Mouse (Mus musculus): ENCODE measurements around the gene Tcf3. TPM values are rescaled to one million over a fixed set of nuclear protein-coding genes. Genes with fewer than 3 reads are reported as not detected.

Tcf3 gene
- polyA plus RNA-seq, 1 experiment from 2014 or later, result 54.0 TPM

DNA sequence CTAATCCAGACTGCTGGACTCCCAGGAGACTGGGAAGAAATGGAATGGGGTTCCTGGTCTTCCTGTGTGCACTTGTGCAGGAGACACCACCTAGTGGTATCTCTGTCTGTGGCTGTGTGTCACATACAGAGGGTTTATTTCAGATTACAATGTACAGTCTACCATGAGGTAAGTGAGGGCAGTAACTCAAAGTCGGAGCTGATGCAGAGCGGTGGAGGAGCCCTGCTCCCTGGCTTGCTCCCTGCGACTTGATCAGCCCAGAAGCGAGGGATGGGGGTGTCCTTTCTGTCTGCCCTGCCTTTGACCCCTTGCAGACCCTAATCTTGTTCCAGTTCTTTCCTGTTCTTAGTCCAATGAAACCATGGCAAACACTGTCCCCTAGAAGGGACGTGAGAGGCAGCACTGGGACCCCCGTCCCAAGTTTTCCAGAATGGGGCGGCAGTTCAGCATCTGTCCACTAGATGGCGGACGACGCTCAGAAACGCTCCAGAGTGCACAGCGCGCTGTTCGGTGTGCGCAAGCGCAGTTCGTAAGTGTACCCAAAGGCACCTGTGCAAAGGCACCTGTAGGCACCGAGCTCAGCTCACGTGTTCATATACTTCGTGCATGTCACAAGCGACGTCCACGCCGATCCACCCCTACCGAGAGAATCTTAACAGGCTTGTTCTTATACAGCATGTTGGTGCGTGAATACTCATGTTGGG, 12.6 kb upstream of the Tcf3 start:
- peaks cover 0 to 2% of the 10 kb centered on the region in 2 experiments; a peak in 1 of 4 replicates for H3K4me1 ChIP-seq (ENCODE audit: control insufficient read depth in 2 of 2, insufficient read depth in 2 of 2, low read length in 2 of 2)
- no peaks in the 10 kb centered on the region for H3K9me3 ChIP-seq (ENCODE audit: control insufficient read depth, low read length)
- no peak overlapping the region for H3K4me3 ChIP-seq (ENCODE audit: control insufficient read depth in 1 of 2, insufficient read depth in 1 of 2, low read depth in 1 of 2, low read length in 2 of 2)
- H3K36me3 ChIP-seq (ENCODE audit: control insufficient read depth, insufficient read depth, low read length), result no peaks in the 10 kb centered on the region
- no peak overlapping the region for H3K27ac ChIP-seq (replicated peaks in 1 of 2; ENCODE audit: control insufficient read depth in 1 of 2, insufficient read depth in 1 of 2, low read depth in 2 of 2, low read length in 2 of 2)
- no peak overlapping the region for H3K9ac ChIP-seq (ENCODE audit: low read length)
- no peak overlapping the region; the same call in 1 of the 2 replicates for H3K4me2 ChIP-seq (ENCODE audit: low read length)
- peaks cover 9% of the 10 kb centered on the region; the same call in 1 of the 2 replicates for H3K27me3 ChIP-seq (ENCODE audit: control insufficient read depth, insufficient read depth, low read length)
- ATAC-seq (ENCODE audit: insufficient number of reproducible peaks, insufficient read depth, low FRiP score, low read depth), result no peak
- WGBS, result 7% methylated on average over 26 of the region's 26 CpGs

DNA sequence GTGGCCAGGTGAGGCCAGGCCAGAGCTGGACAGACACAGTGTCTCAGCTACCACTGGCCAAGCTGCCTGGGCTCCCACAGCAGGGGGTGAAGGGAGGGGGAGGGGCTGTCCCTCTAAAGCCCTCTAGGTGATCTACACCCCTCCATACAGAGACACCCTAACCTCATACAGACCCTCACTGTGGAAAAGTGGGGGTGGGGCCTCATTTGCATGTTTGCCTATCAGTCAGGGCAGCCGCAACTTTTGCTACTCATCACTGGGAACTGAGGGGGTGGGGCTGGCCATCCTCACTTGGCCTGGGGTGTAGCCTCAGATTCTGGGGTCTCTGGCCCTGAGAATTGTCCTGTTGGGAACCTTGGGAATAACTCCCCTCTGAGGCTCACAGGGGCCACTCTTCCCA, 11.6 kb upstream of the Tcf3 start:
- Histone ChIP-seq H3K4me3 (ENCODE audit: control insufficient read depth in 1 of 2, insufficient read depth in 1 of 2, low read depth in 1 of 2, low read length in 2 of 2) (no peak overlapping the region), H3K9ac (ENCODE audit: low read length) (no peak overlapping the region), H3K4me2 (ENCODE audit: low read length) (no peak overlapping the region), H3K27ac (replicated peaks in 1 of 2; ENCODE audit: control insufficient read depth in 1 of 2, insufficient read depth in 1 of 2, low read depth in 2 of 2, low read length in 2 of 2) (no peak overlapping the region), H3K36me3 (ENCODE audit: control insufficient read depth, insufficient read depth, low read length) (no peaks in the 10 kb centered on the region), H3K4me1 (ENCODE audit: control insufficient read depth in 2 of 2, insufficient read depth in 2 of 2, low read length in 2 of 2) (peaks cover 0 to 2% of the 10 kb centered on the region in 2 experiments; a peak in 1 of 4 replicates), H3K9me3 (ENCODE audit: control insufficient read depth, low read length) (no peaks in the 10 kb centered on the region), H3K27me3 (ENCODE audit: control insufficient read depth, insufficient read depth, low read length) (0 out of 2 replicates have a peak, but pooled peaks cover 2% of the 10 kb centered on the region)
- 45% methylated on average over 1 of the region's 1 CpGs for WGBS
- ATAC-seq (ENCODE audit: insufficient number of reproducible peaks, insufficient read depth, low FRiP score, low read depth), result no peak

DNA sequence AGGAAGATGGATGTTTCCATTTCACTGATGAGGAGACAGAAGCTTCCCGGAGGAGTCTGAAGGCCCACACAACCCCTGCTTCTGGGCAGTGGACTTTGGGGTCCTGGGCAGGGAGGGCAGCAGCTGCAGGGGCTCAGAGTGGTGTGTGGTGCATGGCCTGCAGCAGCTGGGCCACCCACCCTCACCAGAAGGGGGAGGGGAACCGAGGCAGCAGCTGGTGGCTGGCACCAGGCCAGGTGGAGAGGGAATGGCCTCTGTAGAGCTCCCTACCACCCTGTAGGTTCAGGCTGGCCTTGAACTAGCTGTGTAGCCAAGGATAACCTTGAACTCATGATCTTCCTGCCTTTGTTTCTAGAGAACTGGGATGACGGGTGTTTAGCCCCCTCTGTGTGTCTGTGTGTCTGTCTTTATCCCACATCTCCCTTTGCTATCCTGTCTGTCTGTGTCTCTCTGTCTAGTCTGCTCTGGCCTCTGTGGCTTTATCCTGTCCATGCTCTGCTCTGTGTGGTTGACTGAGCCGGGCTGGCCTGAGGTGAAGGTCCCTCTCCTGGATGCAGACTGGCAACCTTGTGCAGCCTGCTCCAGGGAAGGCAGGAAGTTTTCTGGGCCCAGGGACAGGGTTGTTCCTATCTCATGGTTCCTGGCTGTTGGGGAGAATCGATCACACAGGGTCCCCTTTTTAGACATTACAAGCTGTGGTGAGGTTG, 11.0 kb upstream of the Tcf3 start:
- no peak for ATAC-seq (ENCODE audit: insufficient number of reproducible peaks, insufficient read depth, low FRiP score, low read depth)
- H3K4me2 ChIP-seq (ENCODE audit: low read length), result no peak overlapping the region

DNA sequence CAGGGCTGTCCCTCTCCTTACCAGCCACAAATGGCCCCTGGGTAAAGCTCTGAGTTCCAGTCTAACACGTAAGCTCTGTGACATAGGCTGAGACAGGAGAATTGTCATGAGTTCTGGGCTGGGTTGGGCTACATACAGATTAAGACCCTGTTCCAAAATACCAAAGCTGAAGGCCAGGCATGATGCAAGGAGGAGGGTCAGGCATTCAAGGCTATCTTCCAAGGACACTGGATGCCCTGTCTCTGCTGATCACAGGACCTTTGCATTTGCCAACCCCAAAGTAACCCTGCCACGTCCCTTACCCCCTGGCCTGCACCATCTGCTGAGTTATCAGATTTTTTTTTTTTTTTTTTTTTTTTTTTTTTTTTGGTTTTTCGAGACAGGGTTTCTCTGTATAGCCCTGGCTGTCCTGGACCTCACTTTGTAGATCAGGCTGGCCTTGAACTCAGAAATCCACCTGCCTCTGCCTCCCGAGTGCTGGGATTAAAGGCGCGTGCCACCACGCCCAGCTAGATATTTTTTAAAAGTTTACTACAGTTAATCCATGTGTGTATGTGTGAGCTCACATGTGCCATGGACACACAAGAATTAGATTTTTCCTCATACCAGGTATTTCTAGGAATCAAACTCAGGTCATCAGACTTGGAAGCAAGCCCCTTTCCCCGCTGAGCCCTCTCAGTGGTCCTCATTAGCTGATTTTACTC, 10.3 kb upstream of the Tcf3 start:
- 76% methylated on average over 8 of the region's 8 CpGs for WGBS
- 0 out of 2 replicates have a peak, but pooled peaks cover 2% of the 10 kb centered on the region for H3K27me3 ChIP-seq (ENCODE audit: control insufficient read depth, insufficient read depth, low read length)
- H3K9ac ChIP-seq (ENCODE audit: low read length), result no peak overlapping the region
- no peak for ATAC-seq (ENCODE audit: insufficient number of reproducible peaks, insufficient read depth, low FRiP score, low read depth)
- H3K9me3 ChIP-seq (ENCODE audit: control insufficient read depth, low read length), result no peaks in the 10 kb centered on the region
- H3K4me2 ChIP-seq (ENCODE audit: low read length), result no peak overlapping the region
- H3K4me1 ChIP-seq (ENCODE audit: control insufficient read depth in 2 of 2, insufficient read depth in 2 of 2, low read length in 2 of 2), result peaks cover 0 to 2% of the 10 kb centered on the region in 2 experiments; a peak in 1 of 4 replicates
- no peak overlapping the region for H3K27ac ChIP-seq (replicated peaks in 1 of 2; ENCODE audit: control insufficient read depth in 1 of 2, insufficient read depth in 1 of 2, low read depth in 2 of 2, low read length in 2 of 2)
- no peak overlapping the region for H3K4me3 ChIP-seq (ENCODE audit: control insufficient read depth in 1 of 2, insufficient read depth in 1 of 2, low read depth in 1 of 2, low read length in 2 of 2)
- H3K36me3 ChIP-seq (ENCODE audit: control insufficient read depth, insufficient read depth, low read length), result no peaks in the 10 kb centered on the region

More for the DNA sequence above, 11.0 kb upstream of the Tcf3 start:
- Histone ChIP-seq H3K27me3 (ENCODE audit: control insufficient read depth, insufficient read depth, low read length) (0 out of 2 replicates have a peak, but pooled peaks cover 2% of the 10 kb centered on the region), H3K27ac (replicated peaks in 1 of 2; ENCODE audit: control insufficient read depth in 1 of 2, insufficient read depth in 1 of 2, low read depth in 2 of 2, low read length in 2 of 2) (no peak overlapping the region), H3K9ac (ENCODE audit: low read length) (no peak overlapping the region), H3K9me3 (ENCODE audit: control insufficient read depth, low read length) (no peaks in the 10 kb centered on the region), H3K4me3 (ENCODE audit: control insufficient read depth in 1 of 2, insufficient read depth in 1 of 2, low read depth in 1 of 2, low read length in 2 of 2) (no peak overlapping the region), H3K4me1 (ENCODE audit: control insufficient read depth in 2 of 2, insufficient read depth in 2 of 2, low read length in 2 of 2) (peaks cover 0 to 2% of the 10 kb centered on the region in 2 experiments; a peak in 1 of 4 replicates), H3K36me3 (ENCODE audit: control insufficient read depth, insufficient read depth, low read length) (no peaks in the 10 kb centered on the region)
- WGBS, result 41% methylated on average over 5 of the region's 5 CpGs

DNA sequence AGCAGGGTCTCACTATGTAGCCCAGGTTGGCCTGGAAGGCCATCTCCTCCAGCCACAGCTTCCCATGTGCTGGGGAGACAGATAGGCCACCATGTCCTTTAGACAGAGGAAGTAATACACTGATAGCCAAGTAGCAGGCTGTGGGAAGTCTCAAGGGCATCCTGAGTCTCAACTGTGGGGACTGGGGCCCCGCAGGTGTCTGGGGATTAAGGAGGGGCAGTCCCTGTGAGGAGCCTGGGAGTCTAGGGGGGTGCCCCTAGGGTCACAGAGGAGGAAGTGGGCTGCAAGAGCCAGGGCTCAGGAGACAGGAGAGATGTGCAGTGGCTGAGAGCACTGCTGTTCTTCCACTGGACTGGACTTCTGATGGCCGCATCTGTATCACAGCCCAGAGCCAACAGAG, 9.5 kb upstream of the Tcf3 start:
- H3K4me1 ChIP-seq (ENCODE audit: control insufficient read depth in 2 of 2, insufficient read depth in 2 of 2, low read length in 2 of 2), result peaks cover 0 to 2% of the 10 kb centered on the region in 2 experiments; a peak in 1 of 4 replicates
- H3K27ac ChIP-seq (replicated peaks in 1 of 2; ENCODE audit: control insufficient read depth in 1 of 2, insufficient read depth in 1 of 2, low read depth in 2 of 2, low read length in 2 of 2), result no peak overlapping the region
- no peak overlapping the region for H3K4me2 ChIP-seq (ENCODE audit: low read length)
- no peaks in the 10 kb centered on the region for H3K36me3 ChIP-seq (ENCODE audit: control insufficient read depth, insufficient read depth, low read length)
- no peak overlapping the region for H3K9ac ChIP-seq (ENCODE audit: low read length)
- H3K4me3 ChIP-seq (ENCODE audit: control insufficient read depth in 1 of 2, insufficient read depth in 1 of 2, low read depth in 1 of 2, low read length in 2 of 2), result no peak overlapping the region
- no peaks in the 10 kb centered on the region for H3K27me3 ChIP-seq (ENCODE audit: control insufficient read depth, insufficient read depth, low read length)
- H3K9me3 ChIP-seq (ENCODE audit: control insufficient read depth, low read length), result no peaks in the 10 kb centered on the region
- no peak for ATAC-seq (ENCODE audit: insufficient number of reproducible peaks, insufficient read depth, low FRiP score, low read depth)
- 39% methylated on average over 2 of the region's 2 CpGs for WGBS

DNA sequence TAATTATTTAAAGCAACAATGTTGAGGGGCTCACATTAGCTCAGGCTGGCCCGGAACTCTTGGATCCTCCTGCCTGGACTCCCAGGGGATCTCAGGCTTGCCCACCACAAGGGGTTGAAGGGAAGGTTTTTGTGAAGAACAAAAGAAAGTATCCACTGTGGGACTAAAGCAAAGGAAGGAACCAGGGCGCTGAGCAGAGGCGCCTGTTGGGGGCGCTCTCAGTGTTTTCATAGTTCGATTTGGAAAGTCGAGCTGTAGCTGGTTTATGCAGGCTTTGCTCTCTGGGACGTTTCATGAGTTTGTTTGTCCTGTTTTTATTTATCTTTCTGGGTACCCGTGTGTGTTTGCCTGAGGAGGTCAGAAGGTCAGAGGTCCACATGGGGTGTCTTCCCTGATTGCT, 8.2 kb upstream of the Tcf3 start:
- no peak overlapping the region for H3K9ac ChIP-seq (ENCODE audit: low read length)
- peaks cover 0 to 3% of the 10 kb centered on the region in 2 experiments; a peak in 1 of 4 replicates for H3K4me1 ChIP-seq (ENCODE audit: control insufficient read depth in 2 of 2, insufficient read depth in 2 of 2, low read length in 2 of 2)
- no peak overlapping the region for H3K4me2 ChIP-seq (ENCODE audit: low read length)
- ATAC-seq (ENCODE audit: insufficient number of reproducible peaks, insufficient read depth, low FRiP score, low read depth), result no peak
- H3K27me3 ChIP-seq (ENCODE audit: control insufficient read depth, insufficient read depth, low read length), result peaks cover 2% of the 10 kb centered on the region; the same call in 1 of the 2 replicates
- 60% methylated on average over 8 of the region's 8 CpGs for WGBS
- no peaks in the 10 kb centered on the region for H3K36me3 ChIP-seq (ENCODE audit: control insufficient read depth, insufficient read depth, low read length)
- no peaks in the 10 kb centered on the region for H3K9me3 ChIP-seq (ENCODE audit: control insufficient read depth, low read length)
- no peak overlapping the region for H3K4me3 ChIP-seq (ENCODE audit: control insufficient read depth in 1 of 2, insufficient read depth in 1 of 2, low read depth in 1 of 2, low read length in 2 of 2)
- H3K27ac ChIP-seq (replicated peaks in 1 of 2; ENCODE audit: control insufficient read depth in 1 of 2, insufficient read depth in 1 of 2, low read depth in 2 of 2, low read length in 2 of 2), result no peak overlapping the region

DNA sequence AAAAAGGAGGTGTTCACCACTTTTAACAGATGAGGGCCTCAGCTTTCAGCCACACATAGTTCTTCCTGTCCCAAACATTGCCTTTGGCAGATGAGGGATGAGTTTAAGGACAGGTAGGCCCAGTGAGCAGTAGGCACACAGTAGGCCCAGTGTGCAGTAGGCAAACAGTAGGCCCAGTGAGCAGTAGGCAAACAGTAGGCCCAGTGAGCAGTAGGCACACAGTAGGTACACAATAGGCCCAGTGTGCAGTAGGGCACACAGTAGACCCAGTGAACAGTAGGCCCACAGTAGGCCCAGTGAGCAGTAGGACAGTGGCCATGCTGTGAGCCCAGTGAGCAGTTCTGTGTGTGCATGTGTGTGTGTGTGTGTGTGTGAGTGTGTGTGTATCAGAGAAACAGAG, 6.6 kb upstream of the Tcf3 start:
- H3K27ac ChIP-seq (replicated peaks in 1 of 2; ENCODE audit: control insufficient read depth in 1 of 2, insufficient read depth in 1 of 2, low read depth in 2 of 2, low read length in 2 of 2), result no peak overlapping the region
- H3K9me3 ChIP-seq (ENCODE audit: control insufficient read depth, low read length), result no peaks in the 10 kb centered on the region
- ATAC-seq (ENCODE audit: insufficient number of reproducible peaks, insufficient read depth, low FRiP score, low read depth), result no peak
- H3K4me1 ChIP-seq (ENCODE audit: control insufficient read depth in 2 of 2, insufficient read depth in 2 of 2, low read length in 2 of 2), result peaks cover 2 to 5% of the 10 kb centered on the region in 2 experiments; a peak in 2 of 4 replicates
- H3K27me3 ChIP-seq (ENCODE audit: control insufficient read depth, insufficient read depth, low read length), result peaks cover 4% of the 10 kb centered on the region; the same call in 1 of the 2 replicates
- H3K9ac ChIP-seq (ENCODE audit: low read length), result no peak overlapping the region
- no peak overlapping the region for H3K4me3 ChIP-seq (ENCODE audit: control insufficient read depth in 1 of 2, insufficient read depth in 1 of 2, low read depth in 1 of 2, low read length in 2 of 2)
- H3K36me3 ChIP-seq (ENCODE audit: control insufficient read depth, insufficient read depth, low read length), result no peaks in the 10 kb centered on the region
- no peak overlapping the region for H3K4me2 ChIP-seq (ENCODE audit: low read length)
